Mouse (Mus musculus): ENCODE results near the gene Tppp. TPM values are rescaled to one million over a fixed set of nuclear protein-coding genes. Genes with fewer than 3 reads are reported as not detected.

Tppp gene
- polyA plus RNA-seq, 1 experiment from 2014 or later = 5.1 TPM

GRCm38 (mm10) chr13:73976935-73977334 is 32.3 kb upstream of the Tppp start:
- TF ChIP-seq EP300 (IDR thresholded peaks at IDR 0.05) (no peak), CTCF (IDR thresholded peaks at IDR 0.05) (no peak)
- Histone ChIP-seq H3K4me2 (replicated peaks; ENCODE audit: low read depth, low read length) (no peak overlapping the region), H3K9ac (replicated peaks; ENCODE audit: low read depth) (no peak overlapping the region), H3K4me1 (ENCODE audit: insufficient read depth, low read depth, low read length) (no peaks in the 10 kb centered on the region), H3K36me3 (ENCODE audit: insufficient read depth, low read length) (no peaks in the 10 kb centered on the region), H3K4me3 (ENCODE audit: low read depth, low read length) (no peak overlapping the region), H3K27ac (ENCODE audit: low read length) (no peak overlapping the region), H3K9me3 (ENCODE audit: low read length) (no peaks in the 10 kb centered on the region), H3K27me3 (replicated peaks; ENCODE audit: insufficient read depth, low read length) (no peaks in the 10 kb centered on the region)
- ATAC-seq (no peak), DNase-seq (ENCODE audit: low spot score) (no peak)
- WGBS = 84% methylated on average over 5 of the region's 5 CpGs

GRCm38 (mm10) chr13:73990325-73990724 is 18.9 kb upstream of the Tppp start:
- ATAC-seq (no peak), DNase-seq (ENCODE audit: low spot score) (no peak)
- H3K36me3 ChIP-seq (ENCODE audit: insufficient read depth, low read length) = no peaks in the 10 kb centered on the region
- no peaks in the 10 kb centered on the region for H3K27me3 ChIP-seq (replicated peaks; ENCODE audit: insufficient read depth, low read length)
- TF ChIP-seq CTCF (IDR thresholded peaks at IDR 0.05) = no peak
- no peak for TF ChIP-seq EP300 (IDR thresholded peaks at IDR 0.05)
- H3K4me3 ChIP-seq (ENCODE audit: low read depth, low read length) = no peak overlapping the region
- no peaks in the 10 kb centered on the region for H3K4me1 ChIP-seq (ENCODE audit: insufficient read depth, low read depth, low read length)
- H3K27ac ChIP-seq (ENCODE audit: low read length) = no peak overlapping the region
- H3K9me3 ChIP-seq (ENCODE audit: low read length) = no peaks in the 10 kb centered on the region
- no peak overlapping the region for H3K9ac ChIP-seq (replicated peaks; ENCODE audit: low read depth)
- no peak overlapping the region for H3K4me2 ChIP-seq (replicated peaks; ENCODE audit: low read depth, low read length)
- WGBS = 69% methylated on average over 5 of the region's 5 CpGs

GRCm38 (mm10) chr13:73990761-73991160 is 18.4 kb upstream of the Tppp start:
- Histone ChIP-seq H3K4me1 (ENCODE audit: insufficient read depth, low read depth, low read length) (no peaks in the 10 kb centered on the region), H3K4me3 (ENCODE audit: low read depth, low read length) (no peak overlapping the region), H3K4me2 (replicated peaks; ENCODE audit: low read depth, low read length) (no peak overlapping the region), H3K9ac (replicated peaks; ENCODE audit: low read depth) (no peak overlapping the region), H3K27me3 (replicated peaks; ENCODE audit: insufficient read depth, low read length) (no peaks in the 10 kb centered on the region), H3K9me3 (ENCODE audit: low read length) (no peaks in the 10 kb centered on the region), H3K36me3 (ENCODE audit: insufficient read depth, low read length) (no peaks in the 10 kb centered on the region), H3K27ac (ENCODE audit: low read length) (no peak overlapping the region)
- DNase-seq (ENCODE audit: low spot score) (no peak), ATAC-seq (no peak)
- TF ChIP-seq CTCF (IDR thresholded peaks at IDR 0.05) (no peak), EP300 (IDR thresholded peaks at IDR 0.05) (no peak)
- 43% methylated on average over 2 of the region's 2 CpGs for WGBS

- Histone ChIP-seq H3K36me3 (ENCODE audit: insufficient read depth, low read length) (no peaks in the 10 kb centered on the region), H3K27ac (ENCODE audit: low read length) (no peak overlapping the region), H3K9ac (replicated peaks; ENCODE audit: low read depth) (no peak overlapping the region), H3K4me1 (ENCODE audit: insufficient read depth, low read depth, low read length) (no peaks in the 10 kb centered on the region), H3K4me2 (replicated peaks; ENCODE audit: low read depth, low read length) (no peak overlapping the region), H3K9me3 (ENCODE audit: low read length) (no peaks in the 10 kb centered on the region), H3K4me3 (ENCODE audit: low read depth, low read length) (no peak overlapping the region), H3K27me3 (replicated peaks; ENCODE audit: insufficient read depth, low read length) (no peaks in the 10 kb centered on the region)
- DNase-seq (ENCODE audit: low spot score) = no peak
- ATAC-seq = no peak
- WGBS = 78% methylated on average over 5 of the region's 5 CpGs
- TF ChIP-seq EP300 (IDR thresholded peaks at IDR 0.05) = no peak
- no peak for TF ChIP-seq CTCF (IDR thresholded peaks at IDR 0.05)
Observed at GRCm38 (mm10) chr13:73991267-73991666, 17.9 kb upstream of the Tppp start.

GRCm38 (mm10) chr13:73996456-73996855 is 12.8 kb upstream of the Tppp start:
- Histone ChIP-seq H3K4me3 (ENCODE audit: low read depth, low read length) (no peak overlapping the region), H3K36me3 (ENCODE audit: insufficient read depth, low read length) (no peaks in the 10 kb centered on the region), H3K9ac (replicated peaks; ENCODE audit: low read depth) (no peak overlapping the region), H3K9me3 (ENCODE audit: low read length) (no peaks in the 10 kb centered on the region), H3K4me2 (replicated peaks; ENCODE audit: low read depth, low read length) (no peak overlapping the region), H3K27ac (ENCODE audit: low read length) (no peak overlapping the region), H3K27me3 (replicated peaks; ENCODE audit: insufficient read depth, low read length) (no peaks in the 10 kb centered on the region), H3K4me1 (ENCODE audit: insufficient read depth, low read depth, low read length) (no peaks in the 10 kb centered on the region)
- ATAC-seq (no peak), DNase-seq (ENCODE audit: low spot score) (no peak)
- TF ChIP-seq EP300 (IDR thresholded peaks at IDR 0.05) = no peak
- TF ChIP-seq CTCF (IDR thresholded peaks at IDR 0.05) = no peak
- WGBS = 73% methylated on average over 4 of the region's 4 CpGs

- H3K36me3 ChIP-seq (ENCODE audit: insufficient read depth, low read length) = no peaks in the 10 kb centered on the region
- no peaks in the 10 kb centered on the region for H3K27me3 ChIP-seq (replicated peaks; ENCODE audit: insufficient read depth, low read length)
- H3K27ac ChIP-seq (ENCODE audit: low read length) = no peak overlapping the region
- H3K4me3 ChIP-seq (ENCODE audit: low read depth, low read length) = no peak overlapping the region
- TF ChIP-seq EP300 (IDR thresholded peaks at IDR 0.05) (no peak), CTCF (IDR thresholded peaks at IDR 0.05) (no peak)
- H3K4me2 ChIP-seq (replicated peaks; ENCODE audit: low read depth, low read length) = no peak overlapping the region
- H3K9me3 ChIP-seq (ENCODE audit: low read length) = no peaks in the 10 kb centered on the region
- no peaks in the 10 kb centered on the region for H3K4me1 ChIP-seq (ENCODE audit: insufficient read depth, low read depth, low read length)
- ATAC-seq (no peak), DNase-seq (ENCODE audit: low spot score) (no peak)
- no peak overlapping the region for H3K9ac ChIP-seq (replicated peaks; ENCODE audit: low read depth)
Observed at GRCm38 (mm10) chr13:74000519-74000918, 8.7 kb upstream of the Tppp start.

GRCm38 (mm10) chr13:74000961-74001360 is 8.2 kb upstream of the Tppp start:
- no peak overlapping the region for H3K4me3 ChIP-seq (ENCODE audit: low read depth, low read length)
- no peaks in the 10 kb centered on the region for H3K9me3 ChIP-seq (ENCODE audit: low read length)
- H3K9ac ChIP-seq (replicated peaks; ENCODE audit: low read depth) = no peak overlapping the region
- H3K27me3 ChIP-seq (replicated peaks; ENCODE audit: insufficient read depth, low read length) = no peaks in the 10 kb centered on the region
- no peak overlapping the region for H3K4me2 ChIP-seq (replicated peaks; ENCODE audit: low read depth, low read length)
- WGBS = 77% methylated on average over 6 of the region's 6 CpGs
- TF ChIP-seq CTCF (IDR thresholded peaks at IDR 0.05) (no peak), EP300 (IDR thresholded peaks at IDR 0.05) (no peak)
- no peak overlapping the region for H3K27ac ChIP-seq (ENCODE audit: low read length)
- no peaks in the 10 kb centered on the region for H3K36me3 ChIP-seq (ENCODE audit: insufficient read depth, low read length)
- H3K4me1 ChIP-seq (ENCODE audit: insufficient read depth, low read depth, low read length) = no peaks in the 10 kb centered on the region
- DNase-seq (ENCODE audit: low spot score) = no peak
- no peak for ATAC-seq
